Mouse (Mus musculus): ENCODE measurements around the gene Mgat5b.

DNA sequence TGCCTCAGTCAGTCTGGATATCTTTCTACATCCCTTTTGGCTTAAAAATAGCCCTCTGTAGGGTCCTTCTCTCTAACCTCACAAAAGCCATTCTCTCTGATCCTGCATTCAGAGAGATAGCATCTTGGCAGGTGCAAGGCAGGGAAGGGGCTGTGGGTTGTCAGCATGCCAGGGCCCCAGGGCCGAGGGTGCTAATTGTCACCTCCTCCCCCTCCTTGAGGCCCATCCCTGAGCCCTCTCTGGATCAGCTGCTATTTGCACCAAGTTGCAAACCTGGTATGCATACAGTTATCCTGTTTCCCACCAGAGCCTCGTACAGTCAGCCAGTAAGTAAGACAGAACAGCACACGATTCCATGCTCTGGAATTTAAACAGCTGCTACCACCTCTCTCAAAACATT is 111.4 kb downstream of the Mgat5b start:
- TF ChIP-seq CTCF (IDR thresholded peaks at IDR 0.05; ENCODE audit: borderline replicate concordance, control insufficient read depth, extremely low read depth, insufficient read depth, low read length, poor library complexity) (no peak), POLR2A (IDR thresholded peaks at IDR 0.05; ENCODE audit: control insufficient read depth, extremely low read depth, insufficient read depth, low read length, poor library complexity) (no peak)
